Mouse (Mus musculus): Measurements from ENCODE around the gene Pmis2.

The Pmis2 gene

DNA sequence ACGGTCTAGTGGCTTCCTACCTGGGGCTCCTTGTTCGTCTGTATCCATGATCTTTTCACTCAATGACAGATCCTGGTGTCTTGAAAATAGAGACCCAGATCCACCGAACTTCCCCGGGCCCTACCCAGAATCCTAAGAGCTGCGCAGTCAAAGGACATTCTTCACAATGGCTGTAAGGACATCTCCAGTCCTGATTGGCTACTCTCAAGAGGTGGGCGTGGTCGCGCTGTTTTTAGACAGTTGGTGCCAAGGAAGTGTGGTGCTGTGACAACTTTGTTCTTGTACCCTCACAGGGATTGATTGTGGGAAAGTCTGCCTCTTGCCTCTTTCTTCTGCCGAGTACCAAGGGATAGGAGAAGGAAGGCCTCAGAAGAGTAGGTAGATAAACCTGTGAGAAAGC, at the start of gene Pmis2:
Gene Pmis2, minus strand, starts transcription at position 126 of the 400 bp plus-strand sequence.
- DNase-seq (ENCODE audit: low spot score), result no peak

DNA sequence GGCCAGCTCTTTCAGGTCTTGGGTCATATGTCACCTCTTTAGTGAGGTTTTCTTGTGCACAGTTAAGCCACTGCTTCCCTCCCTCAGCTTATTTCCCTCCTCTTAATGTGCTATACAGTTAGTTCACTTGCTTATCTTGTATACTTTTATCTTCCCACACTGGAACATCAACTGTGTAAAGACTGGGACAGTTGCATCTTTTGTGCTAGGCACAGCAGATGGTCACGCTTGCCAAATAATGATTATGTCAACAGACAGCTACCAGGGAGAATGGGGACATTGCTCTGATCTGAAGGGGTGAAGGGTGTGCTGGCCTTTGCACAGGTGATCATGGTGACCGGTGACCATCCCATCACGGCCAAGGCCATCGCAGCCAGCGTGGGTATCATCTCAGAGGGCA, 48.3 kb upstream of the Pmis2 start:
- no peak for DNase-seq (ENCODE audit: low spot score)

- no peak for DNase-seq (ENCODE audit: low spot score)
Observed at GRCm38 (mm10) chr7:30717716-30718046, 46.3 kb upstream of the Pmis2 start.

GRCm38 (mm10) chr7:30717006-30717715, 45.8 kb upstream of the Pmis2 start:
- peak; percentile 91 for DNase-seq (ENCODE audit: low spot score)

GRCm38 (mm10) chr7:30711942-30712341, 40.5 kb upstream of the Pmis2 start, which contains the start of gene Atp4a:
TSS of gene Atp4a (plus strand) at chr7:30712209.
- DNase-seq (ENCODE audit: low spot score), result no peak

DNA sequence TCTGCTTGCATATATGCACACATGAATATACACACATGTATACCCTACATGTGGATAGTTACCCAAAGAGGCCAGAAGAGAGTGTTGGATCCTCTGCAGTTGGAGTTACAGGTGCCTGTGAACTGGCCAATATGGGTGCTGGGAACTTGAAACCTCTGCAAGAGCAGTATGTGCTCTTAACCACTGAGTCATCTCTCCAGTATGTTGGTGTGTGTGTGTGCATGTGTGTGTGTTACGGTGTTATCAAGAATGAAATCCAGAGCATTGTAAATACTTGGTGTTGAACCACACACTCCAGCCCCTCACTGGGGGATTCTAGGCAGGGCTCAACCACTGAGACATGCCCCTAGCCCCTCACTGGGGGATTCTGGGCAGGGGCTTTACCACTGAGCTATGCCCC, 36.0 kb upstream of the Pmis2 start:
- DNase-seq (ENCODE audit: low spot score), result no peak

DNA sequence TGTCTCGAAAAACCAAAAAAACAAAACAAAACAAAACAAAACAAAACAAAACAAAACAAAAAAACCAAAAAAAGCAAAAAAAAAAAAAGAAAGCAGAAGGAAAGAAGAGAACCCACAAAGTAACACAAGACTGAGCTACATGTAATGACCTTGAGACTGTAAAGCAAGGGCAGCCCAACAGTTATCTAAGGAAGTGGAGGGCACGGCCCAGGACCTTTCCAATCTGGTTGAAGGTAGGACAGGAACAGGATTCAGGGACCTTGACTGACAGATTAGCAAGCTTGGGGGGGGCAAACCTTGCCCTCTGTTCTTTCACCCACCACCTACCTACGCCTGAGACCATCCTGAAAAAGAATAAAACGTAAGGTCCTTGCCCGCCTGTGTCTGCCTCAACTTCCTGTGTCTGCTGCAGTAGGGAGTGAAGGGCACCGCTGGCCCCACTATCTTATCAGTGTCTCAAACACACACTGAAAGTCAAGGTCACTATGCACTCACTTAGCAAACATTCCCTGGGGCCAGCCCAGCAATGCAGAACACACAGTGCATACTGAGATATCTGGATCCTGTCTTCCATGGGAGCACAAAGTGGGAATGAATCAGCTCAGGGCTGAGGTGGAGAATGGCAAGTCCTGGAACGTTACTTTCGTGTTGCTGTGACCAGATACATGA, 34.9 kb upstream of the Pmis2 start:
- DNase-seq (ENCODE audit: low spot score), result peak; percentile 78

DNA sequence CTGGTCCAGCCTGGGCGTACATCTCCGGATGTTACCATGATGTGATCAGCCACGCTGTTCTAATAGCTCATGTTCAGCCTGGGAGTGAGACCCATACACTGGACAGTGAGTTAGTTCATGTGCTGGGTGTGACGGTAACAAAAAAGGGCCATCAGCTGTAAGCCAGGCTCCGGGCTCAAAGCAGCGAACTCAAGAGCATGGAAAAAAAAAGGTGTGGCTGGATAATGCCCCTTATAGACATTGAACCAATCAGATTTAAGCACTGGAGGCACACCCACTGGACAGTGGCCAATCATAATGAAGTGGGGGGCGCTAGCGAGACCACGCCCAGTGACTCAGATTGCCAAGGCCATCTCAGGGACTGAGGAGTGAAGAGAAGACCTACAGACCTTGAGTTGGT, 27.2 kb upstream of the Pmis2 start, which contains the start of gene 2200002J24Rik:
Gene 2200002J24Rik, plus strand, starts transcription at position 338 of the 400 bp plus-strand sequence.
- DNase-seq (ENCODE audit: low spot score), result peak; percentile 77

- DNase-seq (ENCODE audit: low spot score), result peak; percentile 32
Observed at GRCm38 (mm10) chr7:30698101-30698500, 26.7 kb upstream of the Pmis2 start.

- DNase-seq (ENCODE audit: low spot score), result no peak
Observed at GRCm38 (mm10) chr7:30688325-30688724, 16.9 kb upstream of the Pmis2 start.

GRCm38 (mm10) chr7:30683425-30683824, 12.0 kb upstream of the Pmis2 start:
- DNase-seq (ENCODE audit: low spot score), result no peak

DNA sequence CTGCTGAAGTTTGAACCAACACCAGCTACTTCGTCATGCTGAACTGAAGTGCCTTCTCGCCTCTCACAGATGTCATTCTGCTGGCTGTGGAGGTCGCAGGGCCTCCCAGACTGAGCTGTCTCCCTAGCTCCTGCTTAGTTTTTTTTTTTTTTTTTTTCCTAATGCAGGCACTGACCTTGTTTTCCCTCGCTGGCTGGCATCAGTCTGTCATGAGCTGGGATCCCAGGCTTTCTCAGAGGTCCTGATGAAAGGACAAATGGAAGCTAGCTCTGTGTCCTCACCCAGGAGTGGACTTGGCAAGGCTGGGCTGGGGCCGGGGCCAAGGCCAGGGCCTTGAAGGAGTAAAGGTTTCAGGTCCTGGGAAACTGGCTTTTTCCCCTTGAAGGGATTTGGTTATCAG, 10.5 kb upstream of the Pmis2 start:
- DNase-seq (ENCODE audit: low spot score), result no peak

DNA sequence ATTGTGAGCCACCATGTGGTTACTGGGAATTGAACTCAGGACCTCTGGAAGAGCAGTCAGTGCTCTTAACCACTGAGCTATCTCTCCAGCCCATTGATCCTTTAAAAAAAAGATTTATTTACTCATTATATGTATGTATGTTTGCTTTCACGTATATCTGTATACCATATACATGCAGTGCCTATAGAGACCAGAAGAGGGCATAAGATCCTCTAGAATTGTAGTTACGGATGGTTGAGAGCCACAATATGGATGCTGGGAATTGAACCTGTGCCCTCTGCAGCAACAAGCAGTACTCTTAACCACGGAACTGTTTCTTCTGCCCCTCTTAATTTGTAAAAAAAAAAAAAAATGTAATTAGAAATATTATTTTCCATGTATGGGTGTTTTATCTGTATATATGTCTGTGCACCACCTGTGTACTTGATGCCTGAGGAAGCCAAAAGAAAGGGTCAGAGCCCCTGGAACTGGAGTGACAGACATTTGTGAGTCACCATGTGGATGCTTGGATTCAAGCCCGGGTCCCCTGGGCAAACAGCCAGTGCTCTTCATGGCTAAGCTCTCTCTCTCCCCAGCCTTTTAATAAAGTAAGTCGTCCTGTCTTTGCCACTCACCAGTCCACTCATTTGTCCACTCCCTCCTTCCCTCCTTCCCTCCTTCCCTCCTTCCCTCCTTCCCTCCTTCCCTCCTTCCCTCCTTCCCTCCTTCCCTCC, 7.0 kb upstream of the Pmis2 start:
- DNase-seq (ENCODE audit: low spot score), result peak; percentile 18

GRCm38 (mm10) chr7:30669229-30669628, 2.2 kb downstream of the Pmis2 start:
- no peak for DNase-seq (ENCODE audit: low spot score)

- DNase-seq (ENCODE audit: low spot score), result no peak
Observed at GRCm38 (mm10) chr7:30665321-30665720, 6.1 kb downstream of the Pmis2 start.

GRCm38 (mm10) chr7:30664529-30665200, 6.7 kb downstream of the Pmis2 start, which contains the start of gene Haus5:
TSS of gene Haus5 (minus strand) at chr7:30664994.
- peak; percentile 77 for DNase-seq (ENCODE audit: low spot score)

DNA sequence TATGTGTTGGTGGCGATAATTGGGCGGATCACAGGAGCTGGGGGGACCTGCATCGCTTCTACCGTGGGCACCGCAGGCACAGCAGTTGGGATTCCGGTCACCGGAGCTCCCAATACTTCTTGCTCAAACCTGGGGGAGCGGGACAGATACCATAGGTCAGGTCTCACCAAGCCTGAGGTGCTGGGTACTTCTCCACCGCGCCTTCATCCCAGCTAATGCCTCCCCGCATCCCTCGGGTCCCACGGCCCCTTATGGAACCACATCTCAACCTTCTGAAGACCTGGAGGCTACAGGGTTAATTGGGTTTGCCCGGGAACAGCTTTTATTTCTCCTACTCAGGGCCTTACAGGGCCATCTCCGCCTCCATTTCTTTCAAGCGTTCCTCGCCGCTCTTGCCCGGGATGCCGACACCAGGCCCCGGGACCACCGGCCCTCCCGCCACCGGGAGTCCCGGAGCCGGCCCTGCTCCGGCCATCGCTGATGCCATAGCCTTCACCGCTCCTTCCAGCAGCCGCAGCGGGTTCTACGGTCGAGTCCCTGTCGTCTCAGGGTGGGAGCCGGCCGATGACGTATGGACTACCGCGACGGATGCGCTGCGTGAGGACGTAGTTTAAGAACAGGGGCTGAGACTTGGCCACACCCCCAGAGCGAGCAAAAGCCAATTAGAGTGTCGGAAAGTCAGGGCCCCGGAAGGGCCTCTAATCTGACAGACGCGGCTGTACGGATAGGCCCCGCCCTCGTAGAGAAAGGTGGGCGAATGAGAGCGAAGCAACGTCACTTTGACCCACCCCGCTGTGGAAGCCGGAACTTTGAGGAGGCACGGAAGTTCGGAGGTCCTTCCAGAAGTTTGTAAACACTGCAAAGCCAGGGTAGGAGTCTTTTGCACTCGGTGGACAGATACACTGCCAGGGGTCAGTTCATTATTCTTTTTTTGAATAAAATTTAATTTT, 21.5 kb downstream of the Pmis2 start, which contains the start of gene Rbm42:
Gene Rbm42, minus strand, starts transcription at position 727 of the 950 bp plus-strand sequence.
- DNase-seq (ENCODE audit: low spot score), result peak; percentile 99

GRCm38 (mm10) chr7:30639083-30639482, 32.3 kb downstream of the Pmis2 start:
- no peak for DNase-seq (ENCODE audit: low spot score)

DNA sequence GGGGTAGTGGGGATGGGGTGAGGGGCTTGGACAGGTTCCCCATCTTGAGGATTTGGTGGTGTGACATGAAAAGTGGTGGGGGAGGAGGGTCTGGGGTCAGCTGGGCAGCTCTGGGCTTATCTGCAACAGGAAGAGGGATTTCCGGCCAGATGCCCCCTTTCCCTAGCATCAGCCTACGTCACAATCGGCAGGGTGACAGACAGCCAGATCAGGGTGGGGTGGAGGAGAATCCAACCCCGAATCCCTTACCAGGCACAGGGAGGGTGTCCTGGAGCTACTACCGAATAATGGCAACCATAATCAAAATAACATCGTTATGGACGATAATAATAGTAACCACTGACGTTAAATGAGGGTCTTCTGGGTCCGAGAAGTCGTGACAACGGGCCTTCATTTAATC, 35.0 kb downstream of the Pmis2 start:
- no peak for DNase-seq (ENCODE audit: low spot score)

- no peak for DNase-seq (ENCODE audit: low spot score)
Observed at GRCm38 (mm10) chr7:30635752-30636151, 35.7 kb downstream of the Pmis2 start, which contains the start of gene Etv2. TSS of gene Etv2 (minus strand) at chr7:30635852.

DNA sequence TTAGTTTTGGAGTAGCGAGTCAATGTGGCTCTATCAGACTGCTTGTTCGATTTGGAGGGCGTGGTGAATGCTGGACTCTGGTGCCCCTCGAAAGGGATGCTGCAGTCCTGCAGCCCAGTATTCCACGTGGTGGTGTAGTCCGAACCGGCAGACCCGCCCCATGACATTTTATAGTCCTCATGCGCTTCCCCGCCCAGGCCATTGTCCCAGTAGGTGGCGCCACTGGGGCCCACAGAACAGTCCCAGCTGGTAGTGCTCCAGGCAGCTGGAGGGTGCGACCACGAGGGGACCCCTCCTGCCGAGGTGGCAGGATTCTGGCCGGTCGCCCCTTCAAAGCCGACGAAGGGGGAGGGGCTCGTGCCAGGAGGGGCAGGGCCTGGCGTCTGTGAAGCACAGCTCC, 36.8 kb downstream of the Pmis2 start:
- no peak for DNase-seq (ENCODE audit: low spot score)

Data from ovary, adult 18-20 months (tissue).